Mouse (Mus musculus): Measurements from ENCODE around the gene Ddx31.

- TF ChIP-seq CTCF (IDR thresholded peaks at IDR 0.05; ENCODE audit: insufficient read depth, low read depth, low read length) (no peak), POLR2A (IDR thresholded peaks at IDR 0.05; ENCODE audit: insufficient read depth, low read depth, low read length) (no peak)
Measured at GRCm38 (mm10) chr2:28946312-28946711, 106.1 kb downstream of the Ddx31 start.
